Mouse (Mus musculus) G1E (cell line): ENCODE measurements around the gene Lpgat1.

Experiments
- CTCF ChIP-seq: IDR thresholded peaks from 2 replicates; pipeline ENCODE4 v1.5.1; 2012; ENCODE audit warnings: low read depth, low read length, inconsistent platforms, mixed read lengths
- GATA1 ChIP-seq: IDR thresholded peaks from 2 replicates; pipeline ENCODE4 v1.6.1; 2012; ENCODE audit warnings: borderline replicate concordance, low read length, inconsistent platforms, mixed read lengths
- GATA2 ChIP-seq: IDR thresholded peaks from 2 replicates; pipeline ENCODE4 v1.6.1; 2012; ENCODE audit warnings: low read depth, low read length, inconsistent platforms, borderline replicate concordance
- TAL1 ChIP-seq: conservative IDR thresholded peaks from 2 replicates; pipeline ENCODE4 v1.6.1; 2012; ENCODE audit warnings: low read depth, low read length, inconsistent platforms, mixed read lengths

- TF ChIP-seq CTCF (no peak), GATA2 (no peak), TAL1 (no peak), GATA1 (no peak)
Observed at GRCm38 (mm10) chr1:191732623-191733022, 15.0 kb downstream of the Lpgat1 start.
